Mouse (Mus musculus) erythroblast, embryonic 14.5 days (primary cell): ENCODE data around the gene Fgb. TPM values are rescaled to one million over a fixed set of nuclear protein-coding genes. Genes with fewer than 3 reads are reported as not detected.

ENCODE experiments used
- H3K27me3 ChIP-seq: 2 replicates; pipeline ENCODE4 v1.6.1; 2012; ENCODE audit warnings: inconsistent platforms; ENCODE audit not compliant: control insufficient read depth
- H3K36me3 ChIP-seq: 2 replicates; pipeline ENCODE4 v1.6.1; 2012; ENCODE audit warnings: mild to moderate bottlenecking, inconsistent platforms; ENCODE audit not compliant: control insufficient read depth
- H3K4me1 ChIP-seq: 2 replicates; pipeline ENCODE4 v1.6.1; 2012; ENCODE audit warnings: inconsistent platforms; ENCODE audit not compliant: control insufficient read depth
- H3K4me3 ChIP-seq: replicated peaks from 2 replicates; pipeline ENCODE3; 2012; ENCODE audit warnings: moderate library complexity, mild to moderate bottlenecking, inconsistent platforms
- H3K9me3 ChIP-seq: 2 replicates; pipeline ENCODE4 v1.6.1; 2012; ENCODE audit warnings: low read length, inconsistent platforms, mixed read lengths; ENCODE audit not compliant: control insufficient read depth
- GATA1 ChIP-seq: IDR thresholded peaks from 2 replicates; pipeline ENCODE4 v1.6.1; 2012; ENCODE audit warnings: low read length, inconsistent platforms, mixed read lengths
- TAL1 ChIP-seq: IDR thresholded peaks from 3 replicates; pipeline ENCODE4 v1.6.1; 2012; ENCODE audit warnings: low read length, inconsistent platforms, mixed read lengths
- polyA plus RNA-seq: library from polyadenylated mRNA; stranded (reverse); fragments of >175 nt; gene quantifications from 2 replicates; pipeline ENCODE4 v1.2.3, GENCODE M21; 2012

Gene Fgb
- polyA plus RNA-seq, 1 experiment = 0.03 TPM

GRCm38 (mm10) chr3:83055281-83056038, 5.8 kb upstream of the Fgb start, which contains the start of gene Plrg1:
Gene Plrg1 (plus strand): TSS chr3:83055522.
- Histone ChIP-seq H3K4me1 (peaks cover 28% of the 10 kb centered on the region), H3K36me3 (peaks cover 36% of the 10 kb centered on the region), H3K27me3 (no peaks in the 10 kb centered on the region), H3K9me3 (no peaks in the 10 kb centered on the region), H3K4me3 (peak within 1 kb of the TSS; percentile 100)
- TF ChIP-seq TAL1 (no peak), GATA1 (no peak)

- H3K36me3 ChIP-seq = peaks cover 29% of the 10 kb centered on the region
- no peaks in the 10 kb centered on the region; the same call in 1 of the 2 replicates for H3K27me3 ChIP-seq
- no peak for TF ChIP-seq GATA1
- no peak for TF ChIP-seq TAL1
- H3K4me3 ChIP-seq = peak overlapping the region; percentile 100
- H3K4me1 ChIP-seq = peaks cover 28% of the 10 kb centered on the region
- no peaks in the 10 kb centered on the region for H3K9me3 ChIP-seq
Measured at GRCm38 (mm10) chr3:83054759-83055158, 5.1 kb upstream of the Fgb start.

- H3K4me3 ChIP-seq = no peak overlapping the region
- TF ChIP-seq TAL1 = no peak
- no peak for TF ChIP-seq GATA1
- peaks cover 19% of the 10 kb centered on the region for H3K36me3 ChIP-seq
- no peaks in the 10 kb centered on the region; the same call in 1 of the 2 replicates for H3K27me3 ChIP-seq
- H3K9me3 ChIP-seq = no peaks in the 10 kb centered on the region
- H3K4me1 ChIP-seq = peaks cover 28% of the 10 kb centered on the region
Measured at GRCm38 (mm10) chr3:83053758-83054157, 4.1 kb upstream of the Fgb start.

GRCm38 (mm10) chr3:83053126-83053525, 3.5 kb upstream of the Fgb start:
- Histone ChIP-seq H3K4me3 (no peak overlapping the region), H3K27me3 (no peaks in the 10 kb centered on the region; the same call in 1 of the 2 replicates), H3K9me3 (no peaks in the 10 kb centered on the region), H3K4me1 (peaks cover 28% of the 10 kb centered on the region), H3K36me3 (peaks cover 13% of the 10 kb centered on the region)
- no peak for TF ChIP-seq TAL1
- TF ChIP-seq GATA1 = no peak

- Histone ChIP-seq H3K27me3 (no peaks in the 10 kb centered on the region; the same call in 1 of the 2 replicates), H3K36me3 (peaks cover 6% of the 10 kb centered on the region), H3K4me1 (peaks cover 26% of the 10 kb centered on the region), H3K4me3 (no peak overlapping the region), H3K9me3 (no peaks in the 10 kb centered on the region)
- TF ChIP-seq GATA1 (no peak), TAL1 (no peak)
Measured at GRCm38 (mm10) chr3:83052102-83052501, 2.4 kb upstream of the Fgb start.

GRCm38 (mm10) chr3:83050661-83051060, 998 bp upstream of the Fgb start:
- TF ChIP-seq TAL1 = no peak
- TF ChIP-seq GATA1 = no peak
- Histone ChIP-seq H3K9me3 (no peaks in the 10 kb centered on the region), H3K36me3 (peaks cover 2% of the 10 kb centered on the region; the same call in 1 of the 2 replicates), H3K27me3 (no peaks in the 10 kb centered on the region; the same call in 1 of the 2 replicates), H3K4me3 (no peak overlapping the region), H3K4me1 (peaks cover 12% of the 10 kb centered on the region)

GRCm38 (mm10) chr3:83046649-83047048, 3.0 kb downstream of the Fgb start:
- H3K27me3 ChIP-seq = no peaks in the 10 kb centered on the region; the same call in 1 of the 2 replicates
- no peaks in the 10 kb centered on the region for H3K4me1 ChIP-seq
- no peak overlapping the region for H3K4me3 ChIP-seq
- no peaks in the 10 kb centered on the region for H3K9me3 ChIP-seq
- TF ChIP-seq TAL1 = no peak
- no peak for TF ChIP-seq GATA1
- H3K36me3 ChIP-seq = peaks cover 2% of the 10 kb centered on the region; the same call in 1 of the 2 replicates

GRCm38 (mm10) chr3:83042451-83042850, 7.2 kb downstream of the Fgb start:
- Histone ChIP-seq H3K4me1 (no peaks in the 10 kb centered on the region), H3K27me3 (no peaks in the 10 kb centered on the region), H3K9me3 (no peaks in the 10 kb centered on the region), H3K4me3 (no peak overlapping the region), H3K36me3 (peaks cover 2% of the 10 kb centered on the region; the same call in 1 of the 2 replicates)
- TF ChIP-seq GATA1 (no peak), TAL1 (no peak)

- Histone ChIP-seq H3K36me3 (no peaks in the 10 kb centered on the region; the same call in 1 of the 2 replicates), H3K27me3 (no peaks in the 10 kb centered on the region), H3K4me3 (no peak overlapping the region), H3K9me3 (no peaks in the 10 kb centered on the region), H3K4me1 (no peaks in the 10 kb centered on the region)
- TF ChIP-seq GATA1 (no peak), TAL1 (no peak)
Measured at GRCm38 (mm10) chr3:83039666-83040065, 10.0 kb downstream of the Fgb start.
